Mouse (Mus musculus): ENCODE measurements around the gene Haus4.

Haus4 gene

DNA sequence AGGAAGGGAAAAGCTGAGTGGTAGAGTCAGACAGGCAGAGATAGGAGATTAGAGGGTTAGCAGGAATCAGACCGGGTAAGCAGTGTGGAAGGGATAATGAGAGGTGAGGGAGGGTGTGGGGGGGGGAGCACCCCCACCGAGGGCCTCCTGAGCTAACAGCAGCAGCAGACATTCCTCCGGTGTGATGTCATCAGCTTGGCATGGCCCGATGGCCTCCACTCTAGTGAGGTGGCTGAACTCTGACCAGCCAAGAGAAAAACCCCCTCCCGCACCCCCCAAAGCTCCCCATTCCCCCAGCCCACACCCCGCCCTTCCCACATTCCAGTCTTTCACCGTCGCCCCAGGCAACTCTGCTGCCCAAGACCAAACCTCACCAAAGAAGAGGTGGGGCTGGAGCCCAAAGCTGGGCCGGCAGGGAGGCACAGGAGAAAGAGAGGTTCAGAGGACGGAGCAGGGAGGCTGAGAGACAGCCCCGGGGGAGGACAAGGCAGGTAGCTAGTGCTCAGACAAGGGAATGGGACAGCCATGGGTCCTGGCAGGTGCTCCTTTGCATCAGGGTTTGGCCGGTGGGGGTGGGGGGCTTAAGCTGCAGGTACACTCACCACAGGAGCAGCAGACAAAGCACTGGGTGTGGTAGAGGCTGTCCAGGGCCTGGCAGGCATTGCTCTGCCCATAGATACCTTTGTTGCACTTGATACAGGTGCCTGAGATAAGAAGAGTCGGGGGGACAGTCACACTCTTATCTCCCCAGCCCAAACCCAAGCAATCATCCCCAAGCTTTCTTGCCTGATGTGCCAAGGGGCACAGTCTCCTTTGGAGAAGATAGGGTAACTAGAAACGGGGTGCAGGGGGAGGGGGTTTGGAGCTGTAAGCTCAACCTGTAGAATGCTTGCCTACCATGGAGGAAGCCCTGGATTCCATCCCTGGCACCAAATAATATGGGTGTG lies 18.6 kb upstream of the Haus4 start:
- no peak for DNase-seq (ENCODE audit: low spot score in 2 of 2)

DNA sequence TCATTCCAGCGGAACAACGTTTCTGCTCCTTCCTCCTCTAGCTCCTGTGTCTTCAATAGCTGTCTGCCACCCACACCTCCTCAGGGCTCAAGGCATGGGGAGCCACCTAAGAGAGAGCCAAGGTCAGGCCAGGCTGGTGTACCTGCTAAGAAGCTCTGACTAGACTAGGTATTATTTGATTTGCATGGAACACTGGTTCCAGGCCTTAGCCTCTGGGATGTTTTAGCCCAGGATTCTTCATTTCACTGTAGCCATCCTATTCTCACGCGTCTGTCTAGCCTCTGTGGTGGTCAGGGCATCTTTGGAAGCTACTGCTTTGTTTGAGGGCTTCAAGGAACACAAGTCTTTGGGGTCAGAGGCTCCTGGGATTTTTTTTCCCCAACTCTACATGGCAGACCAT lies 17.7 kb upstream of the Haus4 start:
- no peak for DNase-seq (ENCODE audit: low spot score in 2 of 2)

DNA sequence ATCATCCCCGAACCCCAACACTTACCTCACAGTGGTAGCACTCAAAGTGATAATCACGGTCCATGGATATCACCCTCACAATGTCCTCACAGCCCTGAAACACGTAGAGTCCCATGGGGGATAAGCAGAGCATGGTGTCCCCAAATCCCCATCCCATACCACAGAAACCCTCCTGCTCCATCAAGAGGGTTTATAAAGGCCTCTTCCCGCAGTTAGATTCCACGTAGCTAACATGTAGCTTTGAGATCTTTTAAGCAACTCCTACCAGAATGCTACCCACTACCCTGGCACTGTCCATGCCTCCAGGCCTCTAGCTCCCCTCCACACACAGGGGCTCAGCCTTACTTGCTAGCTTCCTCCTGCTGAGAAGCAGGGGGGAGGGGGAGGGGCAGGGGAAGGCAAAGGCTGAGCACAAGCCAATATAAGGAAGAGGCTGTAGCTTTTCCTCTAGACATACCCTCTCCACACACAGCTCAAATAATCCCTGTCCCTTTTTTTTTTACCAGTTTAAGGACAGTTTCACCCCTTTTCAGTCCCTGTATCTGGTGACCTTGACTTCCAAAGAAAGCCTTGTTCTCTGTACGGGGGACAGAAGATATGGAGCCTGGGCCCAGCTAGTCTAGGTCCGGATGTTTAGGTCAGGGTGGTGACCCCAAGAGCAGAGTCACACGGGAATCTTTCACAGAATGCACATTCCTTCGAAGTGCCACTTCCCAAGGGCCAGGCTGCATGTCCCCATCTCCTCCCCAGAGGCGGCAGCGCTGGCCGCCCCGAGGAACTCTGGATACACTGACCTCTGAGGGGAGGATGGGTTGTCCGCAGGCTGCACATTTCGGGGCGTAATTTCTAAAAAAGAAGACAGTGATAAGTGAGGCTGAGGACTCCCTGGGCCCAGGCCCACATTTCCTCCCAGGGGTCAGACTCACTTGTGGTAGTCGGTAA lies 15.3 kb upstream of the Haus4 start:
- DNase-seq (ENCODE audit: low spot score in 2 of 2): no peak

DNA sequence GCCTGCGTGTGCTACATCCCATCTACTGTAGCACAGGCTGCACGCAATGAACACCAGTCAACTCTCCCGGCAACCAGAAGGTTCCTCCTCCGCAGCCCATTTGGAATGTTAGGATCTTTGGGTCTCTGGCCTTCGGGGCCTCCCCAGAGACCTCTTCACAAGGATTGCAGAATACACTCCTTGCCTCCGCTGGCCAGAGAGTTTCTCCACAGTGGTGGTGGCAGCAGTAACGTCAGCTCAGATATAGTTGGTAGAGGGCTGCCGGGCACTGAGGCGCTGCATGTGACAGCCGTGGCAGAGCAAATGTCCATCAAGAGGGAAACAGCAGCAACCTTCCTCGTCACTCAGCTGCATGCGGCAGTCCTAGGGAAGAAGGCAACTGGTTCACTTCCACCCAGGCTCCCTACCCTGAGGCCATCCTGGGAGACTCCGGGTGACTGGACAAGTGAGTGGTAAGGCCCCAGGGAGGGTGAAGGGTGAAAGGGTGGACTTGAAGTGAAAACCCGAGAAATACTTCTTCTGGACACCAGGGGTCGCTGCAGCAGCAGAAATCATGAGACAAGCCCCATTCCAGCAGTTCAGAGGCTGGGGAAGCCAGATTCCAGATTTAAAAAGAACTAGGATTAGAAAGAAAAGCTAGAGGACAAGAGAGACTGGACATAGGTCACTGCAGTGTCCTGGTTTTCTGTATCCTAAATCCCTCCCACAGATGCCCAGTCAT lies 14.4 kb upstream of the Haus4 start:
- peak; percentile 62 to 82 for DNase-seq (ENCODE audit: low spot score in 2 of 2)

DNA sequence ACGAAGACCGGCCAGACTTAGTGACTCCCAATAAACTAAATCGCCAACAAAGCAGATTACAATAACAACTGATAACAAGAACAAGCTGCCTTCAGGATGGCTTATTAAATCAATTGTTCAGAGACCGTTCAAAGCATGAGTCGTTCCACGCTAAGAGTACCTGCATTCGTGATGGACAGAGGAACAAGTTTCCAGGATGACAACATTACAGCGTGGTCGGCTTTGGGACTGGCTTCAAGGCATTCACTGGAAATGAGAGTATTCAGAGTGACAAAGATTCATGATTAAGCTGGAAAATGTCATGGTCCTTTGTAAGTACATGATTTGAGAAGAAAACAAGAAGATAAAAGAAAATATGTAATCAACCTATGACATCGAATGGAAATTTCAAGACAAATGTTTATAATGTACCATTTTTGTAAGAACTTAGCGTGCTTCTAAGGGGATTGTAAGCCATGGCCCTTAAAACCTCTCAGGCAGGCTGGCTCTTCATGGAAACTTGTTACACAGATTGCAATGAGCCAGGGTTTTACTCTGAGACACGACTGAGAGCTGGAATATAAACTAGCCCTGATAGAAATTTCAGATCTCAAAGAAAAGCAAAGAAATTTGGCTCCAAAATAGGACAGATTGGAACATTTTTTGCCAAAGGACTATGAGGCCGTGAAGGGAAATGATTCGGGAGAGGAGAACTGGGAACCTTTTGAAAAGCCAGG lies 6.3 kb upstream of the Haus4 start:
- no peak for DNase-seq (ENCODE audit: low spot score in 2 of 2)

DNA sequence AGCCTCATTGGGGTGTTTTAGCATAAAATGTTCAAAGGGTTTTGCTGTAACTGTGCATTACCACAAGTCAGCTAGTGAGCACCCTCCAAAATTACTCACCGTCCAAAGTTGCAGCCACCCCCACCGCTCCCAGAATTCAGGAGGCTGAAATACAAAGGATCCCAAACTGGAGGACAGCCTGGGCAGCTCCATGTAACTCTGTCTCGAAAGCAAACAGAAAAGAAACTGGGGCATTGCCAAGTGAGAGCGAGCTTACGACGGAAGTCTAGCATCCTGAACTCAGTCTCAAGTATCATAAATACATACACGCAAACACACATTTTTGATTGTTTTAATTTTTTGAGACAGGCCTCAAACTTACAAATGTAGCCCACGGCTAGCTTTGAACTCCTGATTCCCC lies 2.9 kb upstream of the Haus4 start:
- DNase-seq (ENCODE audit: low spot score in 2 of 2): no peak

DNA sequence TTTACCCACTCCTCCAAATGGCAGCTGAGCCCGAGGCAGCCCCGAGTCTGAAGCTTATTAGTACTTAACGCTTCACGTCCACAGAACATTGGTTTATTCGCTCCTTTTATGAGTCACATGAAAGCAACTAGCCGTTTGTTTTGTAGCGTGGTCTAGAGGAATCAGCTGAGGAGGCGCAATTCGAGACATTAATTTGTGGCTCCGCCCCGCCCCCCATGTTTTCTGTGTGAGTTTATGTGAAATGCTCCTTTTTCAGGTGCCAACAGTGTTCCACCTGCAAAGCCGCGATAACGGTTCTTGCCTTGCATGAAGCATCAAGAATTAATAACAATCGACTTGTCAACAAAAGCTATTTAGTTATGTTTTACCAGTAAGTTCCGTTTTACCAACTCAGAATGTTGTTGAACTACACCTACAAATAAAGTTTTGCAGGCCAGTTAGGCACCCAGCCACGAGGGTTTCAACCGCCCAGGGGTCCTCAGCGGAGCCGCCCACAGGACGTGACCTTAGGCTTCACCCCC lies 902 bp downstream of the Haus4 start:
- DNase-seq (ENCODE audit: low spot score in 2 of 2): no peak

DNA sequence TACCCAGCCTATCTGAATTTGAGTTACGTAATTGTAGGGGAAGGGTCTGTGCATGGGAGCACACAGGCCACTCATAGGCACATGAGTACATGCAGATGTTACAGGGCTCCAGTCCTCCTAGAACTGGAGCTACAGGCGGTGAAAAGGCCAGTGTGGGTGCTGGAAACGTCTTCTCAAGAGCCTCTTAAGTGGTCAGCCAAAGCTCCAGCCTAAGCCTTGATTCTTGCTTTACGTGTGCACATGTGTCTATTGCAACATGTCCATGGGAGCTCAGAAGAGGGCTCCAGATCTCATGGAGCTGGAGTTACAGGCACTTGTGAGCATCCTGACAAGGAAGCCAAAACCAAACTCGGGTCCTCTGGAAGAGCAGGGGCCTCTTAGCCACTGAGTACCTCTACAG lies 9.7 kb downstream of the Haus4 start:
- no peak for DNase-seq (ENCODE audit: low spot score in 2 of 2)

DNA sequence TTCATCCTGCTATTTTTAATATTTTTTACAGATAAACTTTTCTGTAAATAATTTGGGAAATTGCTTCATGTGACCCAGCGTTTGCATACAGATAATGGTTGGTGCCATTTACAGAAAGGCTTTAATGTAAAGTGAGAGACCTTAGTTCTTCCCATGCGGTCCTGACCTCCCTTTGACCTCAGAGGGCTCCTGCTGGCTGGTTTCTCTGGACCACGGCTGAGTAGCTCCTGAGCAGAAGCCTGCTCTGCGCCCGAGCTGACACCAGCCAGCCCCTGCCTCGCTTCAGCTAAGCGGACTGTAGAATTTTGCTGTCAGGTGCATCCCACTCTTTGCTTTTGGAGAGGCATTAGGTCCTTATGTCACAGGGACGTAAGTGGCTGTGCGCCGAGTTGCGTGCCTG lies 13.6 kb downstream of the Haus4 start:
- DNase-seq (ENCODE audit: low spot score in 2 of 2): no peak

DNA sequence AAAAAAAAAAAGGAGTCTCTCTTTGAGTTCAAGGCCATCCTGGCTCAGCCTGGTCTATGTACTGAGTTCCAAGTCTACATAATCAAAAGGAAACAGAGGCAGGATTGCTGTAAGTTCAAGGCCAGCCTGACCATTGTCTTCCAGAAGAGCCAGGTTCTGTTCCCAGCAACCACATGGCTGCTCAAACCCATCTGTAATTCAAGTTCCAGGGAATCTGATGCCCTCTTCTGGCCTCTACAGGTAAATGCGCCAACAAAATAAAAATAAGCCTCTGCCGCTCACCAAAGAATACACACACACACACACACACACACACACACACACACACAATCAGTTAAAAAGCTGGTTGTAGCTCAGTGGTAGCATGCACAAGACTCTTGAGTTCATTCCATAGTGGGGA lies 15.8 kb downstream of the Haus4 start:
- DNase-seq (ENCODE audit: low spot score in 2 of 2): no peak

DNA sequence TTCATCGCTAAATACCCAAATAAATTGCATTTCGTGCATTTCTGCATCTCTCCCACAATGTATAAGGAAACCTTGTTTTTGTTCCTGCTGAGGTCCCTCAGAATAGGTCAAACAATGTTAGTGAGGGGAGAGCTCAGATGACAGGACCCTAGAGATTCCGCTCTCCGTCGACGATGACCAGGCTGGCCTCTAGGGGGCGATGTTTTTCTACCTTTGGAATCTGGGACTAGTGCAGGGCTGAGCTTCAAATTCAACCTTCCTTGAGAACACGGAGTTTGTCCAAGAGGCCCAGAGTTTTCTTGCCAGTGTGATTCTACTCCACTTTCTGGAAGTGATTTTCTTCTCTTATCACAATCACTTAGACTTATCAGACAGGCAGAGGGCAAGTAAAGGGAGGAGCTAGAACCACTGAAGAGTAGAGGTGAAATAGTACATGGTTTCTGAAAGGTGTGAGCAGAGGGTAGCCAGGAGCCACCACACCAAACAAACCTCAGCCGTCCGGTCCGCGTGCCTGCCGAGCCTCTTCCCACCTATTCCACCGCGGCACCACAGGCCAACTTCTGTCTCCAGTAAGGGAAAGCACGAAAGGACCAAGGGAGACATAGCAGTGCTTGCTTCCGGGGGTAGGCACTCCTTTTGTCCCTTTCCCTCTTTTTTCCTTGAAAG lies 25.8 kb downstream of the Haus4 start:
- DNase-seq (ENCODE audit: low spot score in 2 of 2): peak; percentile 81 to 88

DNA sequence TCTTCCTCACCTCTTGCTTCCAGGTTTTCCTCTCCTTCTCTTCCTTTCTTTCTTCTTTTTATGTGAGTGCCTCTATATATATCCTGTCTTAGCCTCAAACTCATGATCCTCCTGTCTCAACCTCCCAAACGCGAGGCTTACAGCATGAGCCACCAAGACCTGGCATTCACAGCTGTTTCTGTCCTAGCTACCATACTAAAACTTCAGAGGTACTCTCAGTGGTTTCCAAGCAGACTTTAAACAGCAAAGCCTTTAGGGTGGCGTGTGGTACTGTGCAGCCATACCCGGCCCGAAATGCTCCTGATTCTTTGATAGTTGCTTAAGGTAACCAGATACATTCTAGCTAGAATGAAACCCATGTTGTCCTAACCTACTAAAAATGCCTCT lies 26.4 kb downstream of the Haus4 start:
- DNase-seq (ENCODE audit: low spot score in 2 of 2): no peak

DNA sequence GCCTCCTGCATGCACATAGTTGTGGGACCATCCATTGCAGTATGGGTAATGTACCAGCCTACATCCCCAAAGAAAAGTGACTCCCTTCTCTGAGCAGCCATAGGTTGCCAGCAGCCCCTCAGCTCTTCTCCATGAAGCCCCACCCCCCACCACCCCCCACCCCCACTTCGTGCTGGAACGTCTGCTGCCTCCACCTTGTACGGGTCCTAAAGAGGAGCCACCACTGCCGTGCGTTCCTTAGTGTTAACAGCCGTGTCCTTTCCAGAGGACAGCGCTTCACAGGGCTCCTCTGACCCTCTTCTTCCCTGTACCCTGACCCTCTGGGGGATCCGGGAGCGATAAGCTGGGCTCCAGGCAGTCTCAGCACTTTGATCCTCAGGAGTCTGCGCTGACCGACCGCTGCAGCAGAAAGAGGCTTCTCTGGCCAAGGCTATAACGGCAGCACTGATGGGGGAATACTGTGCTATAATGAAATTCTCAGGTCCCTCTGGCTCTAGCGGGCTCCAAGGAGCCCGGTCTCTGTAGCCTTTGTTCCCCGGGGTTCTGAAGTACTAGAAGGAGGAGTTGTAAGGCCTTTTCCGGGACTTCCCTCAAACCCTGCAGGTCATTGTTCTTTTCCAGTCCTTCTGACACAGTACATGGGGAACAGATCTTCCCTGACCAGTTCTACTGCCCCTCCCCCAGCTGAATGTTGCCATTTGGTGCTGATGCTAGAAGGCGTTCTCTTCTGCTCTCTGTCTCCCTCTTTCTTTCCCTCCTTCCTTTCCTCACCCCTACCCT lies 27.0 kb downstream of the Haus4 start:
- DNase-seq (ENCODE audit: low spot score in 2 of 2): peak; percentile 50 to 56

DNA sequence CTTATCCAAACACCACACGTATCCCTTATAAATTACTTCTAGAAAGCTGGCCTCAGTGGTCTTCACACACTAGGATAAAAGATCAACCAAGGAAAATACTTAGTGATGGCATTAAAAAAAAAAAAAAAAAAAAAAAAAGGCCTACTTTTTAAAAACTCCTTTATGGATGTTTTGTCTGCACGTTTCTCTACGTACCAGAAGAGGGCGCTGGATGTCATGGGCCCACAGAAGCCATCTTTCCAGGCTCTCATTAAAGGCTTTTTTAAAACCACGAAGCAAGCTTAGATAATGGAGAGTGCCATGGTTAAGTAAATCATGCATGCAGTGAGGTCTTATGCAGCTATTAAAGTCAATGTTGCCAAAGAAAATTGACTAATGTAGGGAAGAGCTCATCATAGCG lies 30.8 kb downstream of the Haus4 start:
- no peak for DNase-seq (ENCODE audit: low spot score in 2 of 2)

DNA sequence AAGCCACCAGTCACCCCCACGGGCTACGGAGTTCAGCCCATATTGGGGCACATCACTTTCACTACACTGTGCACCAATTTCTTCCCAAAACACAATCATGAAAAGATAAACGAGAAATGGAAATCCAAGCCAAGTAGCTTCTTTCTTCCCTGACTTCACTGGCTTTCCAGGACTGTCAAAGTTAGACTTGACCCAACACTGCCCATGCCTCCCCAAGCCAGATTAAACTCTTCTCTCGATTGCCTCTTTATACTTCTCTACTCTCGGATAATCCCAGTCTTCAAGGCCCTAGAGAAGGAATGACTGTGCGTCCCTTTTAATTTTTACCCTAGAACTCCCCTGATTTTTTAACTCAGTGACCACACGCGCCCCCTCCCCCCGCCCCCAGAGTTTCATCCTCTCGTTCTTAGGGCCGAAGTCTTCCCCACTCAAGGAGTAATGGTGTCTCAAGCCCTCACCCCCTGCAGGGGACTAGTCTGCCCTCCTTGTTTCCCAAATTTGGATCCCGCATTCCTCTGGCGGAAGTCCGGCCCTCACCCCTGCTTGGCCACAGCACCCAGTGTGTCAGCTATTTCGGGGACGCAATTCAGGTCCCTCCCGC lies 37.6 kb downstream of the Haus4 start:
- DNase-seq (ENCODE audit: low spot score in 2 of 2): no peak

DNA sequence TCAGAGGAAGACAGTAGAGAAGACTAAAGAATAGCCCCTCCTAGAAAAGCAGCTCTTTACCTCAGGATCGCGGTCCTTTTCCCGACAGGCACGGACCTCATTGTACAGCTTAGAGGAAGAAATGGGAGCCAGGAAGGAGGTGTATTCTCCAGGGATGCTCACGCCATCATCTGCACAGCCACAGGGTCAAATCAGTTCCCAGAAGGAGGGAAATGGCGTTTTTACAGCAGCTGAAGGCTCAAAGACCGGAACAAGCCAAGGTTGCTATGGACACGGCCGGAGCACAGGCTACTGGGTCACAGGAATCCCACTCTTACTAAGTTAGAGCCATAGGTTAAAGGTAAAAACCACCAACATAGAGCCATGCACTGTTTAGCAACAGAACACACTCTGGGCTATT lies 44.6 kb downstream of the Haus4 start:
- no peak for DNase-seq (ENCODE audit: low spot score in 2 of 2)

DNA sequence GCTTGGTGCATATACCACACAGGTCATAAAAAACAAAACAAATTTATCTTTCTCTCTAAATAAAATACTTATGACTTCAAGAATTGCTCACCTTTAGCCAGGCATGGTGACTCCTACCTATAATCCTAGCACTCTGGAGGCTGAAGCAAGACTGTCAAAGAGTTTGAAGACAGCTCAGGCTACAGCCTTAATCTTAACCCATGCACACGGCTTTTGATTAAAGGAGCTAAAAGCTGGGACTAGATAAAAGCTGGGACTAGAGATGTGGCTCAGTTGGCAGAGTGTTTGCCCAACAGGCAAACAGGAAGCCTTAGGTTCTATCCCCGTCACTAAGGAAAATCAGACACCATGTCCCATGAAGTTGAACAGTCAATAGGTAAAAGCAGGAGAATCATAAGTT lies 51.3 kb downstream of the Haus4 start:
- DNase-seq (ENCODE audit: low spot score in 2 of 2): no peak

DNA sequence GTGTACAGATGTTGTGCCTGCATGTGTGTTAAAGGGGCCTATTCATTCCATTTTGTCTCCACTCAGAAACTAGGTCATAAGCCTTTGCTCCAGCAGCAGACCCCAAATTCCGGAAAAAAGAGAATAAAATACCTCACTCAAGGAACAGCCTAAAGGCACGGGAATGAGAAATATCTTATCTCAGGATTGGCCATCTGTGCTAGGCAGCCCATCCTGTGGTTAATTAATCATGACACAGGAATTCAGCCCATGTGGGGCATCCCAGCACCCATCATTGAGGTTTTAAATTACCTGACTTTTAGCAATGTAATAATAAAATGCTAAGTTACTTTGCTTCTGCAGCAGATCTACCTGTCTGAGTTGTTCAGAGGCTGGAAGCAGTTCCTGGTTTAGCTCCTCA lies 53.1 kb downstream of the Haus4 start:
- DNase-seq (ENCODE audit: low spot score in 2 of 2): no peak

DNA sequence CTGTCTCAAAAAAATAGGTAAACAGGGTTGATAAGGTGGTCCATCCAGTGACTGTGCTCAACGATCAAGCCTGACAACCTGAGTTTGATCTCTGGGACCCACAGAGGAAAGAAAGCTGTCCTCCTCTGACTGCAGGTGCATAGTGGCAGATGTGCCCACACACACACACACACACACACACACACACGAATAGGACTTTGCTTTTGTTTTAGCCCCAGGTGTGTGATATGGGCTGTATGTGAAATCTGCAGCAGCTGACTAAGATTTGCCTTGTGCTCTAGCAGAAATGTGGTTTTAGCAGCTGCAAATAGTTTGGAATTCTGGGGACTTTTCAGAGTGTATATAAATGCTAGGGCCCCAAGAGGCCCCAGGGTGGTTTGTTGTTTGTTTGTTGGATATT lies 55.1 kb downstream of the Haus4 start:
- DNase-seq (ENCODE audit: low spot score in 2 of 2): no peak

Data from right cerebral cortex, postnatal 10 days (tissue).